Mouse (Mus musculus) embryonic fibroblast, embryonic 13.5 days (primary cell): ENCODE results near the gene Dhx57.

Source experiments
- CTCF ChIP-seq: IDR thresholded peaks from 2 replicates; pipeline ENCODE4 v1.5.1; 2011; ENCODE audit warnings: mild to moderate bottlenecking, control low read depth, low read length, moderate library complexity, borderline replicate concordance; ENCODE audit not compliant: insufficient read depth
- POLR2A ChIP-seq: IDR thresholded peaks from 2 replicates; pipeline ENCODE4 v1.6.1; 2011; ENCODE audit warnings: low read depth, mild to moderate bottlenecking, control low read depth, low read length, moderate library complexity

DNA sequence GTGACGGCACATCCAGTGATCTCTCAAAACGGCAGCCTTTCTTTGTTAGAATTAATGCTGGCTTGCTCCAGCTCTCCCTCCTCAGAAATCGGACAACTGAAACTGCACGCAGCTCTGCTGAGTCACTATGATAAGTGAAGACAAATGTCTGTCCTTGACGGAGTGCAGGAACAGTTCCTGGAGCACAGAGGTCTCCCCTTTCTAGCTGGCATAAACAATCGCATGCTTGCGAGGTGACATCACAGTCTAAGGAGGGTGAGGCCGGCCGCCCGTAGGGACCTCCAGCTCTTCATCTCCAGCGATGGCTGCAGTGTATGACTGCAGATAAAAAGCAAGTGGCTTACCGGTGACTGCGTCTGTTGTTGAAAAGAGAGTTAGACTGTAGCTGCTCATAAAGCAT lies 35.1 kb downstream of the Dhx57 start:
- TF ChIP-seq CTCF (no peak), POLR2A (no peak)
